Mouse (Mus musculus): Measurements from ENCODE around the gene Camkv. TPM values are rescaled to one million over a fixed set of nuclear protein-coding genes. Genes with fewer than 3 reads are reported as not detected.

Camkv gene
- polyA plus RNA-seq, 1 experiment = 459 TPM

DNA sequence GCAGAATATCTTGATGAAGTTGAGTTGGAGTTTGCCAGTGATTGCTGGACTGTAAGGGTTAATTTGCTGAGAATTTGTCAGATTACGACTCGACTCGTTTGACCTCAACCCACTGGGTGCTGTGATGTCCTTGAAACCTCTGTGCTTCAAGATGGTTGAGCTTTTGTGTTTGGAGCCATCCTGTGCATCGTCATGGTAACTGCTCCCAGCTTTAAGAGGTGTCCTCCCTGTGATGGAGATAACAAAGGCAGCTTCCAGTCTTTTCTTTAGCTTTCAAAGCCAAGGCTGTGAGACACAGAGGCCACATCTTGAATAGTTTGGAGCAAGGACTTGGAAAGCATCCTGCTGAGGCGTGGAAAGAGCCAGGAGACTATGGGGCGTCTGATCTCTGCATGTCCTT, 21.7 kb downstream of the Camkv start:
- Histone ChIP-seq H3K4me3 (ENCODE audit: insufficient read depth, low read length) (no peak overlapping the region), H3K27ac (ENCODE audit: insufficient read depth, low read length) (no peak overlapping the region), H3K4me1 (ENCODE audit: control insufficient read depth, insufficient read depth, low read length) (peaks cover under 1% of the 10 kb centered on the region; the same call in 1 of the 2 replicates)
- no peak for TF ChIP-seq CTCF (IDR thresholded peaks at IDR 0.05; ENCODE audit: extremely low read depth, insufficient read depth, low read length)
- TF ChIP-seq POLR2A (IDR thresholded peaks at IDR 0.05; ENCODE audit: extremely low read depth, insufficient read depth, low read length) = no peak

DNA sequence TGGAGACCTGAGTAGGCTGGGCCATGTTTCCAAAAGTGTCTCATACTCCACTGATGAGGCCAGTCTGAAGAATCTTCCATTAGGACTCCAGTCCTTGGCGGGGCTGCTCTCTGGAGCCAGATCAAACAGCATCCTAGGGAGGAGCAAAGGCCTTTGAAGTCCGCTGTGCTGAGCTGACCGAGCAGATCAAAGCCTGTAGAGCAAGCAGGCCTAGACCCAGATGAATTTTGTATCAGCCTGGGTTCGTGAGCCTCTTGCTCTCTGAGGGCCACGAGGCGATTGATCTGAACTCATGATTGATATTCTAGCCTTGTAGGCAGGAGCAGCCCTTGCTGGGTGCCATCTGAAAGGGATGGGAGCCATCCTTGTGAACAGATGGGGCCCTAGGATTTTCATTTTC, 24.4 kb downstream of the Camkv start:
- Histone ChIP-seq H3K4me3 (ENCODE audit: insufficient read depth, low read length) (no peak overlapping the region), H3K4me1 (ENCODE audit: control insufficient read depth, insufficient read depth, low read length) (peaks cover 2% of the 10 kb centered on the region; the same call in 1 of the 2 replicates), H3K27ac (ENCODE audit: insufficient read depth, low read length) (peak overlapping the region; percentile 62; the same call in 1 of the 2 replicates)
- TF ChIP-seq CTCF (IDR thresholded peaks at IDR 0.05; ENCODE audit: extremely low read depth, insufficient read depth, low read length) = no peak

DNA sequence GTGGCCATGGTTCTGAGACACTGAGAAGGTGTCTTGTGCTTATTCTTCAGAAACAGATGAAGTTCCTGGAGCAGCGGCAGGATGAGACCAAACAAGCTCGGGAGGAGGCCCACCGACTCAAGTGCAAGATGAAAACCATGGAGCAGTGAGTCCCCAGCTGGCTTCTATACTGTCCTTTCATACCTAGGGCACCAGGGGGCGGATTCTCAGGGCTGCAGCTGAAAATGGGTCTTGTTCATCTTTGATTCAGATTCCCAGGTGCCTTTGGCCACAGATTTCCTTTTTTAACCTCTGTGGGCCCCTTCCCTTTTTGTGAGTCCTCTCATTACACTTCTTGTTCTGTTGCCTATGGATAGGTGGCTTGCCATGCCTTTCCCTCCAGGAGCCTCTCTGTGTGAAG, 25.5 kb downstream of the Camkv start:
- peak overlapping the region; percentile 62 for H3K27ac ChIP-seq (ENCODE audit: insufficient read depth, low read length)
- TF ChIP-seq CTCF (IDR thresholded peaks at IDR 0.05; ENCODE audit: extremely low read depth, insufficient read depth, low read length) (no peak), POLR2A (IDR thresholded peaks at IDR 0.05; ENCODE audit: extremely low read depth, insufficient read depth, low read length) (no peak)

DNA sequence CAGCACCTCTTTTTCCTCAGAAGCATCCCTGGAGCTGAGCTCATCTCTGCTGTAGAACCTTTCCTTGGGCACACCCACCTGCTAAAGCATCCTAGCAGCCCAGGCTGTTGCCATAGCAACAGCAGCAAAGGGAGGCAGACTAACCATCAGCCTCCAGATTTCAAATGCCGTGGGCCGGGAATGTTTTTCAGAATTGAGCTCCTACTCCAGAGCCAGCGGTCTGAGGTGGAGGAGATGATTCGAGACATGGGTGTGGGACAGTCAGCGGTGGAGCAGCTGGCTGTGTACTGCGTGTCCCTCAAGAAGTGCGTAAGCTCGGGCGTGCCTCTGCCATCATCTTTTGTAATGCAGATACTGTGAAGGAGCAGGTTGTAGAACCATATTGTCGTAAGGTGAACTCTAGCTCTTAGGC, 25.9 kb downstream of the Camkv start:
- peak overlapping the region; percentile 62 for H3K27ac ChIP-seq (ENCODE audit: insufficient read depth, low read length)
- no peak overlapping the region for H3K4me3 ChIP-seq (ENCODE audit: insufficient read depth, low read length)
- TF ChIP-seq POLR2A (IDR thresholded peaks at IDR 0.05; ENCODE audit: extremely low read depth, insufficient read depth, low read length) (peak; percentile 77), CTCF (IDR thresholded peaks at IDR 0.05; ENCODE audit: extremely low read depth, insufficient read depth, low read length) (no peak)
- H3K4me1 ChIP-seq (ENCODE audit: control insufficient read depth, insufficient read depth, low read length) = peaks cover 2% of the 10 kb centered on the region; the same call in 1 of the 2 replicates

More for the DNA sequence above, 25.5 kb downstream of the Camkv start:
- peaks cover 2% of the 10 kb centered on the region; the same call in 1 of the 2 replicates for H3K4me1 ChIP-seq (ENCODE audit: control insufficient read depth, insufficient read depth, low read length)
- no peak overlapping the region for H3K4me3 ChIP-seq (ENCODE audit: insufficient read depth, low read length)

DNA sequence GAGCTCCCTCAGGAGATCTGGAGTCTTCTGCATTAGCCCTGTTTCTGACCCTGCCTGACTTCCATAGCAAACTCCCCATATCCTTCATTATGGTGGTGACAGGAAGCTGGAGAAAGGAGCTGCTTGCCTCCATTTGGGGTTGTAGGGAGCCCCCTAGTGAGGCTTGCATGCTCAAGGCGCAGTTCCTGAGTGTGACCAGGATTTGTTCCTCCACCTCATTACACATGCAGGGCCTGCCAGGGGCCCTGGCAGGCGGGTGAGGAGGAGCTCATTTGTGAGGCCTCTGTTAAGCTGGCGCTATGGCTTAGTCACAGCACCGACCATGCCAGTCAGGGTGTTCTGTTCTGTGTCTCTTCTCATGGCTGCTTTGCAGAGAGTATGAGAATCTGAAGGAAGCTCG, 26.4 kb downstream of the Camkv start:
- Histone ChIP-seq H3K4me1 (ENCODE audit: control insufficient read depth, insufficient read depth, low read length) (peaks cover 2% of the 10 kb centered on the region; the same call in 1 of the 2 replicates), H3K4me3 (ENCODE audit: insufficient read depth, low read length) (no peak overlapping the region), H3K27ac (ENCODE audit: insufficient read depth, low read length) (peak overlapping the region; percentile 52)
- TF ChIP-seq CTCF (IDR thresholded peaks at IDR 0.05; ENCODE audit: extremely low read depth, insufficient read depth, low read length) (peak; percentile 66), POLR2A (IDR thresholded peaks at IDR 0.05; ENCODE audit: extremely low read depth, insufficient read depth, low read length) (no peak)

DNA sequence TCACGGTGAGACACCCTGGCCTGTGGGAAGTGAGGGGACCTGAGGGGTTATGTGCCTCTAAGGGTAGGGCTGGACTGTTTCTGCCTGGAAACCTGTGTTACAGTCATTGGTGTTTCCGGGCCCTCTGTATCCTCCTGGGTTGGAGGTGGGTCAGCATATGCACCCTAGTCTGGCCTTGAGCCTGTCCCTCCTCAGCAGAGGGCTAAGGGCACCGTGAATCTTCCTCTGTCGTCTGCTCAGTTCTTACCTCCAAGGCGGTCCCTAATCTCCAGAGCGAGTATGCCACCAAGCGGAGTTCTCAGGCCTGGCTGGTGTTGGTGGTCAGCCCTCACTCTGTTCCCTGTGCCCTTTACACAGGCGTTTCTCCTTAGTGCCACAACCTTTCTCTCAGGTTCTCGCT, 27.4 kb downstream of the Camkv start:
- Histone ChIP-seq H3K4me3 (ENCODE audit: insufficient read depth, low read length) (no peak overlapping the region), H3K4me1 (ENCODE audit: control insufficient read depth, insufficient read depth, low read length) (peaks cover 2% of the 10 kb centered on the region; the same call in 1 of the 2 replicates), H3K27ac (ENCODE audit: insufficient read depth, low read length) (no peak overlapping the region)
- TF ChIP-seq CTCF (IDR thresholded peaks at IDR 0.05; ENCODE audit: extremely low read depth, insufficient read depth, low read length) (no peak), POLR2A (IDR thresholded peaks at IDR 0.05; ENCODE audit: extremely low read depth, insufficient read depth, low read length) (no peak)

DNA sequence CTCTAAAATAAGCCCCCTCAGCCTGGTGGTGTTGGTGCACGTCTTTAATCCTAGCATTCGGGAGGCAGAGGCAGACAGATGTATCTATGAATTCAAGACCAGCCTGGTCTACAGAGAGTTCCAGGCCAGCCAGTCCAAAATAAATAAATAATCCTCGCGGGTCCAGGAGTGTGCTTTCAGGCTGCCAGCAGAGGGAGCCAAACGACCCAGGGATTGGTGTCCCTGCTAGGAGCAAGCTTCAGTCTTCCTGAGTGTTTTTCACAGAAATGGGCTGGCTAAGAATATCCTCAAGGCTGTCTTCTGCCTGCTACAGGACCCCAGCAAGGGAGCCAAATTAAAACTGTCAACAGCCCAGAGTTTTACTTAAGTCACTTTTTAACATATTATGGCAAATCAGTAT, 28.2 kb downstream of the Camkv start:
- TF ChIP-seq POLR2A (IDR thresholded peaks at IDR 0.05; ENCODE audit: extremely low read depth, insufficient read depth, low read length) = no peak
- TF ChIP-seq CTCF (IDR thresholded peaks at IDR 0.05; ENCODE audit: extremely low read depth, insufficient read depth, low read length) = peak; percentile 96
- Histone ChIP-seq H3K4me3 (ENCODE audit: insufficient read depth, low read length) (no peak overlapping the region), H3K4me1 (ENCODE audit: control insufficient read depth, insufficient read depth, low read length) (peaks cover 2% of the 10 kb centered on the region; the same call in 1 of the 2 replicates), H3K27ac (ENCODE audit: insufficient read depth, low read length) (no peak overlapping the region)

DNA sequence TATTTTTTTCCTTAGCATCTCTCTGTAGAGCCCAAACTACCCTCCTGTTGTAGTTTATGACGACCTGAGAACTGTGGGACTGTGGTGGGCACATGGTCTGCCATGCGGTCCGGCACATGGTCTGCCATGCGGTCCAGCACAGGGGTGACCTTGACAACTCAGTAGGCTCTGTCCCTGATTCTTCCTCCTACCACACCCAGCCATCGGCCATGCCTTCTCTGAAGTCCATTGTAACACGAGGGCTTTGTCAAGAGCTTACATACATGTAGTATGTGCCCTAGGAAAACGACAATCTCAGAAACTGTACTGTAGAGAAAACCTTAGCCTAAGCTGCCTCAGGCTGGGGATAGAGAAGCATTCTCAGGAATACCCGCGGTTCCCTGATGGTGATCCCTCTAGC, 29.2 kb downstream of the Camkv start:
- H3K27ac ChIP-seq (ENCODE audit: insufficient read depth, low read length) = no peak overlapping the region
- TF ChIP-seq CTCF (IDR thresholded peaks at IDR 0.05; ENCODE audit: extremely low read depth, insufficient read depth, low read length) = no peak
- no peak for TF ChIP-seq POLR2A (IDR thresholded peaks at IDR 0.05; ENCODE audit: extremely low read depth, insufficient read depth, low read length)
- H3K4me1 ChIP-seq (ENCODE audit: control insufficient read depth, insufficient read depth, low read length) = peaks cover 2% of the 10 kb centered on the region; the same call in 1 of the 2 replicates
- H3K4me3 ChIP-seq (ENCODE audit: insufficient read depth, low read length) = no peak overlapping the region

DNA sequence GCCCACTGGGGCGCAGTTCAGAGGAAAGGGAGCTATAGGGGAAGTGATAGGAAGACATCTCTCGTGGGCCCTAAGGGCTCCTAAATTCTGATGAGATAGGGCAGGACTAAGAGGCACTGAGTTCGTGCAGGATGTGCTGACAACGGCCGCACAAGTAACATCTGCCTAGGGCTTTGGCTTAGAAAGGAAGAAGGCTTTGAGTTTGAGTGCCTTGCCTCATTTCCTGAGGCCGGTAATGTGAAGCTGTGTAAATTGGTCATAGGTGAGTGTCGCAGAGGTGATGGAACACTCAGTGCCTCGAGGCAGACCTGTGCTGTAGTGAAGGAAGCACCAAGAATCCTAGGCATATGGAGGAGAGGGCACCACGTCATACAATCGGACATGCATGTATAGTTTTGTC, 31.2 kb downstream of the Camkv start:
- TF ChIP-seq CTCF (IDR thresholded peaks at IDR 0.05; ENCODE audit: extremely low read depth, insufficient read depth, low read length) (no peak), POLR2A (IDR thresholded peaks at IDR 0.05; ENCODE audit: extremely low read depth, insufficient read depth, low read length) (no peak)
- H3K4me3 ChIP-seq (ENCODE audit: insufficient read depth, low read length) = no peak overlapping the region
- peaks cover 2% of the 10 kb centered on the region; the same call in 1 of the 2 replicates for H3K4me1 ChIP-seq (ENCODE audit: control insufficient read depth, insufficient read depth, low read length)
- no peak overlapping the region for H3K27ac ChIP-seq (ENCODE audit: insufficient read depth, low read length)

DNA sequence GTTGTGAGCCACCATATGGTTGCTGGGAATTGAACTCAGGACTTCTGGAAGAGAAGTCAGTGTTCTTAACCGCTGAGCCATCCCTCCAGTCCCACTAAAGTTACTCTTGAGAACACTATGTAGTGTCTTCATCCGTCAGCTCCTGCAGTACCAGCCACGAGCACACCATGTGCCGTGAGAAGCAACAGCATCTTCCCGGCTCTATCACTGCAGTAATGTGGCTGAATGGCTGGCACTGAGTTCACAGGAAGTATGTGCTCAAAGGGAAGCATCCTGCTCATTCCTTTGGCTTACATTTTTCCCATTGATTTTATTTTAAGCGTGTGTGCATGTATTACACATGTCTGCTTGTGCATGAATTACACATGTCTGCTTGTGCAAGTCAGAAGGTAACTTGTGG, 32.0 kb downstream of the Camkv start:
- Histone ChIP-seq H3K27ac (ENCODE audit: insufficient read depth, low read length) (no peak overlapping the region), H3K4me1 (ENCODE audit: control insufficient read depth, insufficient read depth, low read length) (no peaks in the 10 kb centered on the region), H3K4me3 (ENCODE audit: insufficient read depth, low read length) (no peak overlapping the region)
- no peak for TF ChIP-seq POLR2A (IDR thresholded peaks at IDR 0.05; ENCODE audit: extremely low read depth, insufficient read depth, low read length)
- no peak for TF ChIP-seq CTCF (IDR thresholded peaks at IDR 0.05; ENCODE audit: extremely low read depth, insufficient read depth, low read length)
